9 mouse cellular contexts compared by ENCODE assay signal in the genomic region with DNA sequence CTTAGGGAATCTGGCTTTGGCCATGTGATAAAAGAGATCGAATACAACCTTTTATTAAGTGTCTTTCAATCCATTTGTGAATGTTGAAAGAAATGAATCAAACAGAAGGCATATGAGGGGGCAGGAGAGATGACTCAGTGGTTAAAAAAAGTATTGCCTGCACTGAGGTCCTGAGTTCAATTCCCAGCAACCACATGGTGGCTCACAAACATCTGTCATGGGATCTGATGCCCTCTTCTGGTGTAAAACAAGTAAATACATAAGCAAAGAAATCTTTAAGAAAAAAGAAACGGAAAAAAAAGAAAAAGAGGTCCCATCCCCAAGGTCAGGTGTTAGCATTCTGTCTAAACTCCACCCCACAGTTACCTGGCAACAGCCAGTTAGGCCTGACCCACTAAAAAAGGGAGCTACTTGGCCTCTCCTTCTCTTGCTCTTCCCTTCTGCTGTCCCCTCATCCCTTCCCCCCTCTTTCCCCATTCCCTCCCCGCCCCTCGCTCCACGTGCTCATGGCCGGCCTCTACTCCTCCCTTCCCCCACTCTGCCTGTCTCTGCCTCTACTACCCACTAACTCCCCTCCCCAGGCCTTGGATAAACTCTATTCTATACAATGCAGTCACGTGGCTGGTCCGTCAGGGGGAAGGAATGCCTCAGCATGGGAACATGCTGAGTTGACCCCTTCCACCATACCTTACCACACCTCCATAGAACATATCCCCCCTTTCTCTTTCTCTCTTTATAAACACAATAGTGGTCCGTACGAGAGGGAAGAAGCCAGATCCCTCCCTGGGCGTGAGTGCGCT. TPM values are rescaled to one million over a fixed set of nuclear protein-coding genes. Genes with fewer than 3 reads are reported as not detected.
DNase-seq lines count a peak whose midpoint lies in the region; ATAC-seq and TF ChIP-seq lines count a peak whose summit lies in the region.
"Had no signal": no experiment of that assay in that cellular context is flagged by ENCODE, and none has a peak within 500 bp of the region (broad histone marks: within the 10 kb centered on the region; RNA-seq: fewer than 3 reads in every experiment).

No protein-coding gene starts in this region.

- 63% methylated on average over 12 of the region's 12 CpGs for whole genome bisulfite sequencing in heart, adult 2 months
- WGBS in lung, embryonic 16.5 days: 48% methylated on average over 12 of the region's 12 CpGs
- WGBS in forebrain, embryonic 14.5 days: 24% methylated on average over 12 of the region's 12 CpGs
- 25% methylated on average over 12 of the region's 12 CpGs for WGBS in neural tube, embryonic 13.5 days

- no peak for TF ChIP-seq POLR2A in heart, adult 2 months (IDR thresholded peaks at IDR 0.05; ENCODE audit: insufficient read depth, low read depth, low read length)

- no peak overlapping the region for H3K9ac ChIP-seq in heart, adult 2 months (ENCODE audit: low read depth, low read length)
- peak overlapping the region; percentile 20; the same call in 1 of the 2 replicates for H3K9ac ChIP-seq in lung, embryonic 16.5 days (ENCODE audit: low read length)
- H3K9ac ChIP-seq in forebrain, embryonic 14.5 days (ENCODE audit: low read length): no peak overlapping the region
- no peak overlapping the region for H3K9ac ChIP-seq in neural tube, embryonic 13.5 days

- TF ChIP-seq EP300 in heart, adult 2 months (IDR thresholded peaks at IDR 0.05; ENCODE audit: insufficient read depth, low read depth, low read length): no peak

- peaks cover 78% of the 10 kb centered on the region for H3K4me1 ChIP-seq in heart, adult 2 months (ENCODE audit: control insufficient read depth, insufficient read depth, low read length)
- H3K4me1 ChIP-seq in lung, embryonic 16.5 days (replicated peaks; ENCODE audit: control insufficient read depth, insufficient read depth, low read length): peaks cover 60% of the 10 kb centered on the region
- peaks cover 29% of the 10 kb centered on the region for H3K4me1 ChIP-seq in forebrain, embryonic 14.5 days (ENCODE audit: control insufficient read depth, insufficient read depth, low read length)
- H3K4me1 ChIP-seq in neural tube, embryonic 13.5 days (replicated peaks): peaks cover 68% of the 10 kb centered on the region

- DNase-seq in heart, adult 2 months: no peak
- no peak for DNase-seq in heart, postnatal 4 days
- no peak for DNase-seq in lung, adult 18-20 months
- no peak for DNase-seq in forebrain, embryonic 14.5 days (ENCODE audit: low spot score)
- DNase-seq in frontal cortex, postnatal 36 days (ENCODE audit: low spot score in 2 of 2): no peak
- no peak for DNase-seq in urinary bladder, postnatal 4 days (ENCODE audit: low spot score in 2 of 2)

- H3K4me2 ChIP-seq in lung, embryonic 16.5 days (ENCODE audit: low read depth, low read length): no peak overlapping the region
- H3K4me2 ChIP-seq in forebrain, embryonic 14.5 days (ENCODE audit: low read length): no peak overlapping the region
- H3K4me2 ChIP-seq in neural tube, embryonic 13.5 days: no peak overlapping the region

- peak overlapping the region; percentile 97 for H3K27ac ChIP-seq in heart, adult 2 months
- peak overlapping the region; percentile 93 for H3K27ac ChIP-seq in lung, embryonic 16.5 days (ENCODE audit: low read length)
- 0 out of 2 replicates have a peak overlapping the region, but pooled peaks have one; percentile 44 for H3K27ac ChIP-seq in forebrain, embryonic 14.5 days (ENCODE audit: low read depth, low read length)
- H3K27ac ChIP-seq in neural tube, embryonic 13.5 days (replicated peaks): peak overlapping the region; percentile 67; the same call in 1 of the 2 replicates

- peaks cover 40% of the 10 kb centered on the region for H3K36me3 ChIP-seq in heart, adult 2 months (ENCODE audit: control insufficient read depth, insufficient read depth, low read length)
- H3K36me3 ChIP-seq in lung, embryonic 16.5 days (ENCODE audit: control insufficient read depth, insufficient read depth, low read length): no peaks in the 10 kb centered on the region
- H3K36me3 ChIP-seq in forebrain, embryonic 14.5 days (ENCODE audit: control insufficient read depth, insufficient read depth, low read length): no peaks in the 10 kb centered on the region
- H3K36me3 ChIP-seq in neural tube, embryonic 13.5 days: 0 out of 2 replicates have a peak, but pooled peaks cover 3% of the 10 kb centered on the region

- H3K9me3 ChIP-seq in lung, embryonic 16.5 days (ENCODE audit: control insufficient read depth, low read length): no peaks in the 10 kb centered on the region
- H3K9me3 ChIP-seq in forebrain, embryonic 14.5 days (replicated peaks; ENCODE audit: control insufficient read depth, low read length): no peaks in the 10 kb centered on the region
- no peaks in the 10 kb centered on the region for H3K9me3 ChIP-seq in neural tube, embryonic 13.5 days

- peak; percentile 44 for TF ChIP-seq CTCF in heart, adult 2 months (IDR thresholded peaks at IDR 0.05)

- peaks cover 3% of the 10 kb centered on the region for H3K79me2 ChIP-seq in heart, adult 2 months (replicated peaks; ENCODE audit: control insufficient read depth, insufficient read depth, low read length)

- H3K4me3 ChIP-seq in heart, adult 2 months: no peak overlapping the region
- no peak overlapping the region for H3K4me3 ChIP-seq in lung, embryonic 16.5 days (ENCODE audit: low read length)
- no peak overlapping the region for H3K4me3 ChIP-seq in forebrain, embryonic 14.5 days (ENCODE audit: low read depth, low read length)
- no peak overlapping the region for H3K4me3 ChIP-seq in neural tube, embryonic 13.5 days

- no peak for ATAC-seq in lung, embryonic 16.5 days (ENCODE audit: low read depth)
- no peak for ATAC-seq in forebrain, embryonic 14.5 days
- ATAC-seq in neural tube, embryonic 13.5 days (ENCODE audit: low read depth): no peak

- H3K27me3 ChIP-seq in heart, adult 2 months (ENCODE audit: control insufficient read depth, insufficient read depth, low read length): no peaks in the 10 kb centered on the region
- H3K27me3 ChIP-seq in lung, embryonic 16.5 days (ENCODE audit: control insufficient read depth, insufficient read depth, low read depth, low read length): no peaks in the 10 kb centered on the region
- no peaks in the 10 kb centered on the region for H3K27me3 ChIP-seq in forebrain, embryonic 14.5 days (replicated peaks; ENCODE audit: control insufficient read depth, insufficient read depth, low read length)
- no peaks in the 10 kb centered on the region for H3K27me3 ChIP-seq in neural tube, embryonic 13.5 days

- intact Hi-C loops in heart, adult 2 months (cut with DNase I): loop anchor here (2.0 kb wide), 1 partner anchor 24 kb away; no protein-coding TSS in a partner anchor

RNA-seq across cellular contexts. Expression of a gene that starts 3.5 kb away (rescaled TPM):
- not detected for total RNA-seq in heart, adult 2 months (2021)
- not detected in 2 replicates for polyA plus RNA-seq in heart, adult 2 months (2012; rRNA removed)
- not detected for total RNA-seq in heart, postnatal 4 days (2021)
- not detected in 2 replicates for polyA plus RNA-seq in lung, embryonic 16.5 days (2015; fragmentation: Nextera tagmentation; extraction: Ambion mirVana)
- not detected in 2 replicates for polyA plus RNA-seq in forebrain, embryonic 14.5 days (2014; fragmentation: Nextera tagmentation; extraction: Ambion mirVana)
- polyA plus RNA-seq in neural tube, embryonic 13.5 days (2015; fragmentation: Nextera tagmentation; extraction: Ambion mirVana): 0.20 TPM in 1 of 2 replicates, not detected in the other
- total RNA-seq: left cerebral cortex, postnatal 36 days had no signal

RNA-seq across cellular contexts. Expression of a gene that starts 25.6 kb away (rescaled TPM):
- total RNA-seq in heart, adult 2 months (2021): 10 to 100 TPM; 50.0 to 54.6 TPM
- polyA plus RNA-seq in heart, adult 2 months (2012; rRNA removed): 21.6 and 24.6 TPM in 2 replicates
- total RNA-seq in heart, postnatal 4 days (2021): 10 to 100 TPM; 52.1 to 53.2 TPM
- polyA plus RNA-seq in lung, embryonic 16.5 days (2015; fragmentation: Nextera tagmentation; extraction: Ambion mirVana): 39.0 and 40.1 TPM in 2 replicates
- polyA plus RNA-seq in forebrain, embryonic 14.5 days (2014; fragmentation: Nextera tagmentation; extraction: Ambion mirVana): 28.2 and 33.2 TPM in 2 replicates
- 28.1 and 32.5 TPM in 2 replicates for polyA plus RNA-seq in neural tube, embryonic 13.5 days (2015; fragmentation: Nextera tagmentation; extraction: Ambion mirVana)

Comparison
In these comparisons a context has a peak if more than half of its experiments do, and no peak if none do; other contexts are left out.
1. H3K27ac ChIP-seq: peak in every context shown above with its lines; median percentile 97 in heart, adult 2 months; 93 in lung, embryonic 16.5 days; 67 in neural tube, embryonic 13.5 days; 44 in forebrain, embryonic 14.5 days.